Mouse (Mus musculus): ENCODE results near the gene Cd79b.
A peak's percentile ranks its signal among the peaks of the same experiment; 100 is the strongest.
"Not testable (repeated sequence)": the region's sequence is repeated elsewhere in the genome, so short reads cannot be mapped to it uniquely, and the experiment has no call there.

Cd79b gene

GRCm38 (mm10) chr11:106314333-106314812, at the start of gene Cd79b:
Gene Cd79b, minus strand, starts transcription at chr11:106314762.
- no peak for DNase-seq

GRCm38 (mm10) chr11:106359350-106359749, 44.8 kb upstream of the Cd79b start:
- peak; percentile 58 for DNase-seq

GRCm38 (mm10) chr11:106355382-106356128, 41.0 kb upstream of the Cd79b start:
- no peak for DNase-seq

- no peak for DNase-seq
Measured at GRCm38 (mm10) chr11:106354181-106354580, 39.6 kb upstream of the Cd79b start.

GRCm38 (mm10) chr11:106353188-106353587, 38.6 kb upstream of the Cd79b start, which contains the start of gene Scn4a:
Gene Scn4a, minus strand, starts transcription at chr11:106353288.
- no peak for DNase-seq

GRCm38 (mm10) chr11:106351941-106352340, 37.4 kb upstream of the Cd79b start:
- DNase-seq = no peak

GRCm38 (mm10) chr11:106351253-106351652, 36.7 kb upstream of the Cd79b start:
- DNase-seq = no peak

- no peak for DNase-seq
Measured at GRCm38 (mm10) chr11:106350853-106351252, 36.3 kb upstream of the Cd79b start.

- DNase-seq = no peak
Measured at GRCm38 (mm10) chr11:106349772-106350171, 35.2 kb upstream of the Cd79b start.

GRCm38 (mm10) chr11:106344910-106345309, 30.3 kb upstream of the Cd79b start:
- DNase-seq = no peak

- DNase-seq = no peak
Measured at GRCm38 (mm10) chr11:106340990-106341520, 26.5 kb upstream of the Cd79b start.

GRCm38 (mm10) chr11:106339323-106339722, 24.8 kb upstream of the Cd79b start:
- DNase-seq = not testable (repeated sequence)

- DNase-seq = no peak
Measured at GRCm38 (mm10) chr11:106338870-106339269, 24.3 kb upstream of the Cd79b start.

GRCm38 (mm10) chr11:106338029-106338428, 23.5 kb upstream of the Cd79b start:
- DNase-seq = no peak

GRCm38 (mm10) chr11:106334066-106334465, 19.5 kb upstream of the Cd79b start:
- no peak for DNase-seq

GRCm38 (mm10) chr11:106332458-106332857, 17.9 kb upstream of the Cd79b start:
- no peak for DNase-seq

- peak; percentile 58 for DNase-seq
Measured at GRCm38 (mm10) chr11:106329682-106330081, 15.1 kb upstream of the Cd79b start.

GRCm38 (mm10) chr11:106329128-106329527, 14.6 kb upstream of the Cd79b start:
- DNase-seq = no peak

GRCm38 (mm10) chr11:106328521-106328920, 14.0 kb upstream of the Cd79b start:
- no peak for DNase-seq

GRCm38 (mm10) chr11:106326475-106326874, 11.9 kb upstream of the Cd79b start:
- no peak for DNase-seq

GRCm38 (mm10) chr11:106325566-106326206, 11.1 kb upstream of the Cd79b start:
- peak; percentile 76 for DNase-seq

GRCm38 (mm10) chr11:106324858-106325257, 10.3 kb upstream of the Cd79b start:
- DNase-seq = peak; percentile 33

- DNase-seq = no peak
Measured at GRCm38 (mm10) chr11:106318406-106319366, 4.1 kb upstream of the Cd79b start.
